Mouse (Mus musculus): ENCODE data around the gene Tmem147. TPM values are rescaled to one million over a fixed set of nuclear protein-coding genes. Genes with fewer than 3 reads are reported as not detected.

Gene Tmem147
- total RNA-seq, 1 experiment, result 137 TPM

DNA sequence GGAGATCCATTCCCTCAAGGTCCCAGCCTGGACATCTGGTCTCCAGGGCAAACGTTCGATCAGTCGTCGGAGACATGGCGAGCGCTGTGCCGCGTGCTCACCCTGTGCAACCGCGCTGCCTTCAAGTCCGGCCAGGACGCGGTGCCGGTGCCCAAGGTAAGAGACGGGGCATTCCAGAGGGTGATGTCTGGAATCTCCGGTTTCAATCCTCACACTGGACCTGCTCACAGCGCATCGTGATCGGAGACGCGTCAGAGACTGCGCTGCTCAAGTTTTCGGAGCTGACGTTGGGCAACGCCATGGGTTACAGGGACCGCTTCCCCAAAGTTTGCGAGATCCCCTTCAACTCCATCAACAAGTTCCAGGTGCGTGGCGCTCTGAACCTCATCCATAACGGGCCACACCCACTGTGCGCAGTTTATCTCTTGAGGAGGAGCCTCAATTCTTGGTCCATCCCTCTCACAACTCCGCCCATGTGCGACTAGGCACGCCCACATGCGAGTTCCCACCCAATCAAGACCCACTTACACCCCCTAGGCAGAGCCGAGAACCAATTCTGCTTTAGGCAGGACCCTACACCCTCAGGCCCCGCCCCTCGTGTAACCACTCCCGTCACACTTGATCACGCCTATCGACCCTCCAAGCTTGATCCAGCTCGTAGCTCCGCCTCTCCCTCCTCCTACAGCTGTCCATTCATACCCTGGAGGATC is 12.2 kb downstream of the Tmem147 start:
- in situ Hi-C loops (cut with MboI; ENCODE audit: low sequenced_read_pairs in 2 of 2, unreplicated experiment in 2 of 2), result no loop called here
- peak overlapping the region; percentile 62 to 77 for H3K4me3 ChIP-seq (ENCODE audit: insufficient read depth in 1 of 2, low read depth in 1 of 2, low read length in 2 of 2, poor library complexity in 1 of 2, severe bottlenecking in 1 of 2)
- H3K9me3 ChIP-seq (ENCODE audit: control insufficient read depth, insufficient read depth, low read depth, low read length), result no peaks in the 10 kb centered on the region
- H3K36me3 ChIP-seq (ENCODE audit: control insufficient read depth, insufficient read depth, low read length, poor library complexity, severe bottlenecking), result no peaks in the 10 kb centered on the region
- H3K4me1 ChIP-seq (ENCODE audit: control insufficient read depth in 2 of 2, insufficient read depth in 2 of 2, low read length in 2 of 2, poor library complexity in 1 of 2), result peaks cover 0 to 3% of the 10 kb centered on the region in 2 experiments; a peak in 1 of 4 replicates
- H3K9ac ChIP-seq (ENCODE audit: insufficient read depth, low read depth, low read length, poor library complexity, severe bottlenecking), result peak overlapping the region; percentile 27
- no peak for TF ChIP-seq CHD2 (IDR thresholded peaks at IDR 0.05; ENCODE audit: low read depth, low read length)
- TF ChIP-seq ZC3H11A (IDR thresholded peaks at IDR 0.05; ENCODE audit: borderline replicate concordance, low read depth, low read length), result no peak
- no peak overlapping the region for H3K27ac ChIP-seq (ENCODE audit: insufficient read depth, low read depth, low read length, poor library complexity, severe bottlenecking)
- DNase-seq (ENCODE audit: low read depth, low spot score), result peak; percentile 99

DNA sequence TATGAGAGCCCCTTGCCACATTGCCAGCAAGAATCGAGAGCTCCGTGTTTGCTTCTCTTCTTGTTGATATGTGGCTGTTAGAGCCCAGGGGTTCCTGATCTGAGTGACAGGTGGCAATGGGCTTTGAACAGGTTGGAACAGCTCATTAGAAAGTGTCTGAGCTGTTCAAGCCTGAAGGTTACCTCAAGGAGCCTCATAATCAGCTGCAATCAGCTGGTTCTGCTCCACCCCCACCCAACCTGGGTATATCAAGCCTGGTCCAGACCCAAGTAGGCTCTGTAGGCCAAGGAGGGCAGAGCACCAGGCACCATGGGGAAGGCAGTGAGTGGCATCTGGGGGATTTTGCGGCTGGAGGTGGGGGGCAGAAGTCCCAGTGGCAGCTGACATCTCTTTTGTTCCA is 17.4 kb downstream of the Tmem147 start, which contains the start of gene Atp4a:
TSS of gene Atp4a (plus strand) at position 268 of the 400 bp plus-strand sequence.
- in situ Hi-C loops (cut with MboI; ENCODE audit: low sequenced_read_pairs in 2 of 2, unreplicated experiment in 2 of 2), result no loop called here
- no peaks in the 10 kb centered on the region for H3K36me3 ChIP-seq (ENCODE audit: control insufficient read depth, insufficient read depth, low read length, poor library complexity, severe bottlenecking)
- no peak for DNase-seq (ENCODE audit: low read depth, low spot score)
- peaks cover 0 to 3% of the 10 kb centered on the region in 2 experiments; a peak in 1 of 4 replicates for H3K4me1 ChIP-seq (ENCODE audit: control insufficient read depth in 2 of 2, insufficient read depth in 2 of 2, low read length in 2 of 2, poor library complexity in 1 of 2)
- H3K9ac ChIP-seq (ENCODE audit: insufficient read depth, low read depth, low read length, poor library complexity, severe bottlenecking), result no peak within 1 kb of the TSS
- H3K9me3 ChIP-seq (ENCODE audit: control insufficient read depth, insufficient read depth, low read depth, low read length), result no peaks in the 10 kb centered on the region
- H3K4me3 ChIP-seq (ENCODE audit: insufficient read depth in 1 of 2, low read depth in 1 of 2, low read length in 2 of 2, poor library complexity in 1 of 2, severe bottlenecking in 1 of 2), result no peak within 1 kb of the TSS
- no peak within 1 kb of the TSS for H3K27ac ChIP-seq (ENCODE audit: insufficient read depth, low read depth, low read length, poor library complexity, severe bottlenecking)
- TF ChIP-seq HCFC1 (IDR thresholded peaks at IDR 0.05; ENCODE audit: borderline replicate concordance, insufficient read depth, low read length) (no peak), ZNF384 (IDR thresholded peaks at IDR 0.05; ENCODE audit: low read depth, low read length) (no peak), CHD2 (IDR thresholded peaks at IDR 0.05; ENCODE audit: low read depth, low read length) (no peak), ZC3H11A (IDR thresholded peaks at IDR 0.05; ENCODE audit: borderline replicate concordance, low read depth, low read length) (no peak), MAFK (IDR thresholded peaks at IDR 0.05; ENCODE audit: insufficient read depth, low read depth, low read length) (no peak)

DNA sequence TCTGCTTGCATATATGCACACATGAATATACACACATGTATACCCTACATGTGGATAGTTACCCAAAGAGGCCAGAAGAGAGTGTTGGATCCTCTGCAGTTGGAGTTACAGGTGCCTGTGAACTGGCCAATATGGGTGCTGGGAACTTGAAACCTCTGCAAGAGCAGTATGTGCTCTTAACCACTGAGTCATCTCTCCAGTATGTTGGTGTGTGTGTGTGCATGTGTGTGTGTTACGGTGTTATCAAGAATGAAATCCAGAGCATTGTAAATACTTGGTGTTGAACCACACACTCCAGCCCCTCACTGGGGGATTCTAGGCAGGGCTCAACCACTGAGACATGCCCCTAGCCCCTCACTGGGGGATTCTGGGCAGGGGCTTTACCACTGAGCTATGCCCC is 21.9 kb downstream of the Tmem147 start:
- in situ Hi-C loops (cut with MboI; ENCODE audit: low sequenced_read_pairs in 2 of 2, unreplicated experiment in 2 of 2), result no loop called here
- Histone ChIP-seq H3K36me3 (ENCODE audit: control insufficient read depth, insufficient read depth, low read length, poor library complexity, severe bottlenecking) (no peaks in the 10 kb centered on the region), H3K4me1 (ENCODE audit: control insufficient read depth in 2 of 2, insufficient read depth in 2 of 2, low read length in 2 of 2, poor library complexity in 1 of 2) (no peaks in the 10 kb centered on the region), H3K9me3 (ENCODE audit: control insufficient read depth, insufficient read depth, low read depth, low read length) (no peaks in the 10 kb centered on the region), H3K4me3 (ENCODE audit: insufficient read depth in 1 of 2, low read depth in 1 of 2, low read length in 2 of 2, poor library complexity in 1 of 2, severe bottlenecking in 1 of 2) (no peak overlapping the region), H3K27ac (ENCODE audit: insufficient read depth, low read depth, low read length, poor library complexity, severe bottlenecking) (no peak overlapping the region), H3K9ac (ENCODE audit: insufficient read depth, low read depth, low read length, poor library complexity, severe bottlenecking) (no peak overlapping the region)
- no peak for DNase-seq (ENCODE audit: low read depth, low spot score)
- no peak for TF ChIP-seq ZNF384 (IDR thresholded peaks at IDR 0.05; ENCODE audit: low read depth, low read length)
- TF ChIP-seq MAFK (IDR thresholded peaks at IDR 0.05; ENCODE audit: insufficient read depth, low read depth, low read length), result no peak
- no peak for TF ChIP-seq HCFC1 (IDR thresholded peaks at IDR 0.05; ENCODE audit: borderline replicate concordance, insufficient read depth, low read length)
- no peak for TF ChIP-seq CHD2 (IDR thresholded peaks at IDR 0.05; ENCODE audit: low read depth, low read length)
- no peak for TF ChIP-seq ZC3H11A (IDR thresholded peaks at IDR 0.05; ENCODE audit: borderline replicate concordance, low read depth, low read length)

DNA sequence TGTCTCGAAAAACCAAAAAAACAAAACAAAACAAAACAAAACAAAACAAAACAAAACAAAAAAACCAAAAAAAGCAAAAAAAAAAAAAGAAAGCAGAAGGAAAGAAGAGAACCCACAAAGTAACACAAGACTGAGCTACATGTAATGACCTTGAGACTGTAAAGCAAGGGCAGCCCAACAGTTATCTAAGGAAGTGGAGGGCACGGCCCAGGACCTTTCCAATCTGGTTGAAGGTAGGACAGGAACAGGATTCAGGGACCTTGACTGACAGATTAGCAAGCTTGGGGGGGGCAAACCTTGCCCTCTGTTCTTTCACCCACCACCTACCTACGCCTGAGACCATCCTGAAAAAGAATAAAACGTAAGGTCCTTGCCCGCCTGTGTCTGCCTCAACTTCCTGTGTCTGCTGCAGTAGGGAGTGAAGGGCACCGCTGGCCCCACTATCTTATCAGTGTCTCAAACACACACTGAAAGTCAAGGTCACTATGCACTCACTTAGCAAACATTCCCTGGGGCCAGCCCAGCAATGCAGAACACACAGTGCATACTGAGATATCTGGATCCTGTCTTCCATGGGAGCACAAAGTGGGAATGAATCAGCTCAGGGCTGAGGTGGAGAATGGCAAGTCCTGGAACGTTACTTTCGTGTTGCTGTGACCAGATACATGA is 23.0 kb downstream of the Tmem147 start:
- Histone ChIP-seq H3K9ac (ENCODE audit: insufficient read depth, low read depth, low read length, poor library complexity, severe bottlenecking) (no peak overlapping the region), H3K9me3 (ENCODE audit: control insufficient read depth, insufficient read depth, low read depth, low read length) (no peaks in the 10 kb centered on the region), H3K27ac (ENCODE audit: insufficient read depth, low read depth, low read length, poor library complexity, severe bottlenecking) (no peak overlapping the region), H3K4me1 (ENCODE audit: control insufficient read depth in 2 of 2, insufficient read depth in 2 of 2, low read length in 2 of 2, poor library complexity in 1 of 2) (no peaks in the 10 kb centered on the region), H3K4me3 (ENCODE audit: insufficient read depth in 1 of 2, low read depth in 1 of 2, low read length in 2 of 2, poor library complexity in 1 of 2, severe bottlenecking in 1 of 2) (no peak overlapping the region), H3K36me3 (ENCODE audit: control insufficient read depth, insufficient read depth, low read length, poor library complexity, severe bottlenecking) (no peaks in the 10 kb centered on the region)
- in situ Hi-C loops (cut with MboI; ENCODE audit: low sequenced_read_pairs in 2 of 2, unreplicated experiment in 2 of 2), result no loop called here
- DNase-seq (ENCODE audit: low read depth, low spot score), result no peak
- TF ChIP-seq ZNF384 (IDR thresholded peaks at IDR 0.05; ENCODE audit: low read depth, low read length), result no peak
- no peak for TF ChIP-seq ZC3H11A (IDR thresholded peaks at IDR 0.05; ENCODE audit: borderline replicate concordance, low read depth, low read length)
- no peak for TF ChIP-seq MAFK (IDR thresholded peaks at IDR 0.05; ENCODE audit: insufficient read depth, low read depth, low read length)
- TF ChIP-seq HCFC1 (IDR thresholded peaks at IDR 0.05; ENCODE audit: borderline replicate concordance, insufficient read depth, low read length), result no peak
- TF ChIP-seq CHD2 (IDR thresholded peaks at IDR 0.05; ENCODE audit: low read depth, low read length), result no peak
